Mouse (Mus musculus): ENCODE results near the gene Cirbp.

Cirbp gene

GRCm38 (mm10) chr10:80215048-80215772 is 49.4 kb downstream of the Cirbp start:
- DNase-seq (ENCODE audit: low spot score): no peak

DNA sequence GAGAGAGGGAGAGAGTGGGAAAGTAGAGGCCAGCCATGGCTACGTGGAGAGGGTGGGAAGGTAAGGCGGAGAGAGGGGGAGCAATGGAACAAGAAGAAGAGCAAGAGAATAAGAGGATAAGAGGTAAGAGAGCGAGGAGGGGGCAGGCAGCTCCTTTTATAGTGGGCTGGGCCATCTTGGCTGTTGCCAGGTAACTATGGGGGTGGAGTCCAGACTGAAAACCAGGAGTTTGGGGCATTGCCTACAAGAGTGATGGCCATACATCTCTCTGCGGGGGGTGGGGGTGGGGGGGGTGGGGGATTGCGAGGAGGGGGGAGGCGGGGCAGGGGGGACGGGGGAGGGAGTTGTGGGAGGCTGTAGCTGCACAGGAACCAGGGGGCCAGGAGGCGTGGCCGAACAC is 54.9 kb downstream of the Cirbp start:
- no peak for DNase-seq (ENCODE audit: low spot score)
